Mouse (Mus musculus): ENCODE measurements around the gene Ccr10. TPM values are rescaled to one million over a fixed set of nuclear protein-coding genes. Genes with fewer than 3 reads are reported as not detected.
A peak's percentile ranks its signal among the peaks of the same experiment; 100 is the strongest.

Gene Ccr10
- polyA plus RNA-seq, 1 experiment from 2014 or later = 0.43 TPM

GRCm38 (mm10) chr11:101196175-101196574, 20.9 kb upstream of the Ccr10 start:
- WGBS = 83% methylated on average over 8 of the region's 8 CpGs
- peaks cover 11% of the 10 kb centered on the region for H3K36me3 ChIP-seq (ENCODE audit: control insufficient read depth, insufficient read depth, low read length)

GRCm38 (mm10) chr11:101195571-101195970, 20.3 kb upstream of the Ccr10 start:
- H3K9me3 ChIP-seq (replicated peaks; ENCODE audit: control insufficient read depth, low read length) = no peaks in the 10 kb centered on the region
- H3K4me2 ChIP-seq (ENCODE audit: low read depth, low read length) = no peak overlapping the region
- H3K27ac ChIP-seq (ENCODE audit: low read length) = no peak overlapping the region
- H3K4me1 ChIP-seq (ENCODE audit: control insufficient read depth, insufficient read depth, low read length) = peaks cover 11% of the 10 kb centered on the region
- H3K27me3 ChIP-seq (ENCODE audit: control insufficient read depth, insufficient read depth, low read length) = no peaks in the 10 kb centered on the region
- H3K36me3 ChIP-seq (ENCODE audit: control insufficient read depth, insufficient read depth, low read length) = peaks cover 11% of the 10 kb centered on the region
- no peak for ATAC-seq (ENCODE audit: insufficient read depth, low FRiP score)
- 83% methylated on average over 8 of the region's 8 CpGs for WGBS
- H3K4me3 ChIP-seq (replicated peaks; ENCODE audit: low read length) = no peak overlapping the region
- no peak overlapping the region for H3K9ac ChIP-seq (ENCODE audit: low read length)

More at GRCm38 (mm10) chr11:101196175-101196574, 20.9 kb upstream of the Ccr10 start:
- no peak overlapping the region for H3K4me2 ChIP-seq (ENCODE audit: low read depth, low read length)
- ATAC-seq (ENCODE audit: insufficient read depth, low FRiP score) = no peak
- no peak overlapping the region for H3K4me3 ChIP-seq (replicated peaks; ENCODE audit: low read length)
- no peaks in the 10 kb centered on the region for H3K27me3 ChIP-seq (ENCODE audit: control insufficient read depth, insufficient read depth, low read length)
- no peak overlapping the region for H3K9ac ChIP-seq (ENCODE audit: low read length)
- peaks cover 5% of the 10 kb centered on the region; the same call in 1 of the 2 replicates for H3K4me1 ChIP-seq (ENCODE audit: control insufficient read depth, insufficient read depth, low read length)
- no peaks in the 10 kb centered on the region for H3K9me3 ChIP-seq (replicated peaks; ENCODE audit: control insufficient read depth, low read length)
- H3K27ac ChIP-seq (ENCODE audit: low read length) = no peak overlapping the region

- H3K9ac ChIP-seq (ENCODE audit: low read length) = no peak overlapping the region
- 78% methylated on average over 1 of the region's 1 CpGs for WGBS
Measured at GRCm38 (mm10) chr11:101195101-101195500, 19.9 kb upstream of the Ccr10 start.

GRCm38 (mm10) chr11:101194643-101195042, 19.4 kb upstream of the Ccr10 start:
- Histone ChIP-seq H3K4me1 (ENCODE audit: control insufficient read depth, insufficient read depth, low read length) (peaks cover 20% of the 10 kb centered on the region), H3K9me3 (replicated peaks; ENCODE audit: control insufficient read depth, low read length) (no peaks in the 10 kb centered on the region), H3K9ac (ENCODE audit: low read length) (no peak overlapping the region), H3K27me3 (ENCODE audit: control insufficient read depth, insufficient read depth, low read length) (no peaks in the 10 kb centered on the region), H3K36me3 (ENCODE audit: control insufficient read depth, insufficient read depth, low read length) (peaks cover 11% of the 10 kb centered on the region), H3K4me2 (ENCODE audit: low read depth, low read length) (no peak overlapping the region), H3K27ac (ENCODE audit: low read length) (no peak overlapping the region), H3K4me3 (replicated peaks; ENCODE audit: low read length) (no peak overlapping the region)
- no peak for ATAC-seq (ENCODE audit: insufficient read depth, low FRiP score)
- 85% methylated on average over 6 of the region's 6 CpGs for WGBS

More at GRCm38 (mm10) chr11:101195101-101195500, 19.9 kb upstream of the Ccr10 start:
- H3K4me1 ChIP-seq (ENCODE audit: control insufficient read depth, insufficient read depth, low read length) = peaks cover 16% of the 10 kb centered on the region
- ATAC-seq (ENCODE audit: insufficient read depth, low FRiP score) = no peak
- H3K4me2 ChIP-seq (ENCODE audit: low read depth, low read length) = no peak overlapping the region
- H3K27me3 ChIP-seq (ENCODE audit: control insufficient read depth, insufficient read depth, low read length) = no peaks in the 10 kb centered on the region
- H3K4me3 ChIP-seq (replicated peaks; ENCODE audit: low read length) = no peak overlapping the region
- H3K9me3 ChIP-seq (replicated peaks; ENCODE audit: control insufficient read depth, low read length) = no peaks in the 10 kb centered on the region
- H3K36me3 ChIP-seq (ENCODE audit: control insufficient read depth, insufficient read depth, low read length) = peaks cover 11% of the 10 kb centered on the region
- H3K27ac ChIP-seq (ENCODE audit: low read length) = no peak overlapping the region

- Histone ChIP-seq H3K27ac (ENCODE audit: low read length) (no peak overlapping the region), H3K4me1 (ENCODE audit: control insufficient read depth, insufficient read depth, low read length) (peaks cover 25% of the 10 kb centered on the region), H3K4me3 (replicated peaks; ENCODE audit: low read length) (no peak overlapping the region), H3K27me3 (ENCODE audit: control insufficient read depth, insufficient read depth, low read length) (no peaks in the 10 kb centered on the region), H3K9ac (ENCODE audit: low read length) (no peak overlapping the region), H3K9me3 (replicated peaks; ENCODE audit: control insufficient read depth, low read length) (no peaks in the 10 kb centered on the region), H3K4me2 (ENCODE audit: low read depth, low read length) (no peak overlapping the region), H3K36me3 (ENCODE audit: control insufficient read depth, insufficient read depth, low read length) (peaks cover 11% of the 10 kb centered on the region)
- 57% methylated on average over 5 of the region's 5 CpGs for WGBS
- no peak for ATAC-seq (ENCODE audit: insufficient read depth, low FRiP score)
Measured at GRCm38 (mm10) chr11:101194137-101194536, 18.9 kb upstream of the Ccr10 start.

- peaks cover 11% of the 10 kb centered on the region for H3K36me3 ChIP-seq (ENCODE audit: control insufficient read depth, insufficient read depth, low read length)
- no peaks in the 10 kb centered on the region for H3K27me3 ChIP-seq (ENCODE audit: control insufficient read depth, insufficient read depth, low read length)
- H3K27ac ChIP-seq (ENCODE audit: low read length) = no peak overlapping the region
- peaks cover 35% of the 10 kb centered on the region for H3K4me1 ChIP-seq (ENCODE audit: control insufficient read depth, insufficient read depth, low read length)
- 94% methylated on average over 7 of the region's 7 CpGs for WGBS
- H3K9me3 ChIP-seq (replicated peaks; ENCODE audit: control insufficient read depth, low read length) = no peaks in the 10 kb centered on the region
- H3K4me2 ChIP-seq (ENCODE audit: low read depth, low read length) = no peak overlapping the region
- no peak for ATAC-seq (ENCODE audit: insufficient read depth, low FRiP score)
- H3K4me3 ChIP-seq (replicated peaks; ENCODE audit: low read length) = no peak overlapping the region
- H3K9ac ChIP-seq (ENCODE audit: low read length) = no peak overlapping the region
Measured at GRCm38 (mm10) chr11:101193076-101193475, 17.8 kb upstream of the Ccr10 start.

- H3K4me3 ChIP-seq (replicated peaks; ENCODE audit: low read length) = no peak overlapping the region
- H3K27me3 ChIP-seq (ENCODE audit: control insufficient read depth, insufficient read depth, low read length) = no peaks in the 10 kb centered on the region
- H3K4me2 ChIP-seq (ENCODE audit: low read depth, low read length) = no peak overlapping the region
- H3K4me1 ChIP-seq (ENCODE audit: control insufficient read depth, insufficient read depth, low read length) = peaks cover 35% of the 10 kb centered on the region
- no peaks in the 10 kb centered on the region for H3K9me3 ChIP-seq (replicated peaks; ENCODE audit: control insufficient read depth, low read length)
- WGBS = 91% methylated on average over 6 of the region's 6 CpGs
- no peak overlapping the region for H3K9ac ChIP-seq (ENCODE audit: low read length)
- peaks cover 10% of the 10 kb centered on the region for H3K36me3 ChIP-seq (ENCODE audit: control insufficient read depth, insufficient read depth, low read length)
- ATAC-seq (ENCODE audit: insufficient read depth, low FRiP score) = no peak
- H3K27ac ChIP-seq (ENCODE audit: low read length) = no peak overlapping the region
Measured at GRCm38 (mm10) chr11:101192646-101193045, 17.4 kb upstream of the Ccr10 start.

GRCm38 (mm10) chr11:101191919-101192470, 16.8 kb upstream of the Ccr10 start:
- Histone ChIP-seq H3K4me3 (replicated peaks; ENCODE audit: low read length) (no peak overlapping the region), H3K9ac (ENCODE audit: low read length) (0 out of 2 replicates have a peak overlapping the region, but pooled peaks have one; percentile 16), H3K27me3 (ENCODE audit: control insufficient read depth, insufficient read depth, low read length) (no peaks in the 10 kb centered on the region), H3K27ac (ENCODE audit: low read length) (peak overlapping the region; percentile 55), H3K4me2 (ENCODE audit: low read depth, low read length) (no peak overlapping the region), H3K36me3 (ENCODE audit: control insufficient read depth, insufficient read depth, low read length) (peaks cover 4% of the 10 kb centered on the region), H3K9me3 (replicated peaks; ENCODE audit: control insufficient read depth, low read length) (no peaks in the 10 kb centered on the region), H3K4me1 (ENCODE audit: control insufficient read depth, insufficient read depth, low read length) (peaks cover 35% of the 10 kb centered on the region)
- WGBS = 72% methylated on average over 4 of the region's 4 CpGs
- no peak for ATAC-seq (ENCODE audit: insufficient read depth, low FRiP score)

GRCm38 (mm10) chr11:101190913-101191907, 16.0 kb upstream of the Ccr10 start:
- Histone ChIP-seq H3K9me3 (replicated peaks; ENCODE audit: control insufficient read depth, low read length) (no peaks in the 10 kb centered on the region), H3K36me3 (ENCODE audit: control insufficient read depth, insufficient read depth, low read length) (no peaks in the 10 kb centered on the region), H3K27ac (ENCODE audit: low read length) (peak overlapping the region; percentile 96), H3K9ac (ENCODE audit: low read length) (no peak overlapping the region; the same call in 1 of the 2 replicates), H3K4me3 (replicated peaks; ENCODE audit: low read length) (no peak overlapping the region), H3K27me3 (ENCODE audit: control insufficient read depth, insufficient read depth, low read length) (no peaks in the 10 kb centered on the region), H3K4me1 (ENCODE audit: control insufficient read depth, insufficient read depth, low read length) (peaks cover 35% of the 10 kb centered on the region), H3K4me2 (ENCODE audit: low read depth, low read length) (no peak overlapping the region)
- ATAC-seq (ENCODE audit: insufficient read depth, low FRiP score) = no peak
- WGBS = 53% methylated on average over 17 of the region's 17 CpGs

All from stomach, embryonic 16.5 days (tissue).